Mouse (Mus musculus) forebrain, postnatal 0 days (tissue): ENCODE results near the gene Pdzd2. TPM values are rescaled to one million over a fixed set of nuclear protein-coding genes. Genes with fewer than 3 reads are reported as not detected.
A peak's percentile ranks its signal among the peaks of the same experiment; 100 is the strongest.

Source experiments
- ATAC-seq: fragments of 200-750 bp; cut with Nextera tagmentation; 2 replicates; pipeline ENCODE4 v1.8.0; 2017; ENCODE audit warnings: mild to moderate bottlenecking, moderate library complexity
- DNase-seq: peaks from one replicate; pipeline ENCODE4 v3.0.0-alpha.2; 2015
- H3K27ac ChIP-seq: fragments of 300-500 bp; sonication (generic); 2 replicates; pipeline ENCODE4 v1.5.1; 2014; ENCODE audit warnings: low read depth, mild to moderate bottlenecking, antibody characterized with exemption, low read length, moderate library complexity, mixed read lengths
- H3K27me3 ChIP-seq: fragments of 300-500 bp; sonication (generic); 2 replicates; pipeline ENCODE4 v1.6.1; 2014; ENCODE audit warnings: mild to moderate bottlenecking, low read length, mixed read lengths; ENCODE audit not compliant: insufficient read depth
- H3K36me3 ChIP-seq: fragments of 300-500 bp; sonication (generic); 2 replicates; pipeline ENCODE4 v1.6.1; 2014; ENCODE audit warnings: mild to moderate bottlenecking, moderate library complexity; ENCODE audit not compliant: insufficient read depth
- H3K4me1 ChIP-seq: fragments of 300-500 bp; sonication (generic); 2 replicates; pipeline ENCODE4 v1.6.1; 2014; ENCODE audit warnings: antibody characterized with exemption; ENCODE audit not compliant: insufficient read depth
- H3K4me2 ChIP-seq: fragments of 300-500 bp; sonication (generic); 2 replicates; pipeline ENCODE4 v1.6.1; 2014; ENCODE audit warnings: low read depth, mild to moderate bottlenecking, moderate library complexity
- H3K4me3 ChIP-seq: fragments of 300-500 bp; sonication (generic); 2 replicates; pipeline ENCODE4 v1.5.1; 2014; ENCODE audit warnings: low read depth, low read length, mixed read lengths
- H3K9ac ChIP-seq: fragments of 300-500 bp; sonication (generic); 2 replicates; pipeline ENCODE4 v1.6.1; 2014; ENCODE audit warnings: mild to moderate bottlenecking
- H3K9me3 ChIP-seq: fragments of 300-500 bp; sonication (generic); 2 replicates; pipeline ENCODE4 v1.6.1; 2016; ENCODE audit warnings: low read length
- CTCF ChIP-seq: sonication (generic); IDR thresholded peaks from 2 replicates; pipeline ENCODE4 v1.5.1; 2016; ENCODE audit warnings: antibody characterized with exemption, control low read depth, low read depth
- WGBS: fragments of 180-500 bp; shearing (Covaris S2); extraction: QIAGEN DNeasy Blood & Tissue Kit; methylation state at CpG from one replicate; pipeline ENCODE4 v1.1.7; 2014; 5-methylcytosine and 5-hydroxymethylcytosine counted together
- polyA plus RNA-seq: library from polyadenylated mRNA; unstranded; fragments of >200 nt; fragmentation: Nextera tagmentation; extraction: Ambion mirVana; gene quantifications from 2 replicates; pipeline ENCODE4 v1.2.1, GENCODE M21; 2015
- total RNA-seq: library from RNA; depleted of rRNA; stranded (reverse); fragments of >200 nt; gene quantifications from 2 replicates; pipeline ENCODE4 v1.2.3, GENCODE M21; 2014

The Pdzd2 gene
- total and polyA plus RNA-seq, 2 experiments from 2014 or later, result 9.4 to 18.9 TPM

DNA sequence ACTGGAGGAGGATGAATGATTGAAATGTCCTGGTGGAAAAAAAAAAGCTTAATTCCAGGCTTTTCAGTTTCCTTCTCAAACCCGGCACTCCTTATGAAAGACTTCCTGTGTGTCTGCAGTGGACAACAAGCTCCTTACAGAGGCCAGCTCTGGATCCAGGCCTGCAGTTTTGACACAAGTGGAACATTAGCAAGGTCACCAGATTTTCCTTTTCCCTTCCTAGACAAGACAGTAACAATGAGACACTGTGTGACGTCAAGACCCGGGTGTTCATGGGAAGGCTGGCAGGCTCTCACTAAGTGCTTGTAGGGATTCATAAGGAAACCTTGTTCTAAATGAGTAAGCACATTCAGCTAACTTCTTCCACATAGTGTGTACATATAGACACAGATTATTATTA is 248.8 kb downstream of the Pdzd2 start:
- no peak overlapping the region for H3K4me3 ChIP-seq
- H3K9ac ChIP-seq, result no peak overlapping the region
- no peak overlapping the region for H3K27ac ChIP-seq
- peak; percentile 59 for DNase-seq
- no peaks in the 10 kb centered on the region for H3K27me3 ChIP-seq
- no peak overlapping the region for H3K4me2 ChIP-seq
- H3K36me3 ChIP-seq, result no peaks in the 10 kb centered on the region
- WGBS, result 19% methylated on average over 3 of the region's 3 CpGs
- peak; percentile 84 for ATAC-seq
- H3K9me3 ChIP-seq, result no peaks in the 10 kb centered on the region
- no peak for TF ChIP-seq CTCF
- 0 out of 2 replicates have a peak, but pooled peaks cover 3% of the 10 kb centered on the region for H3K4me1 ChIP-seq

- no peak for TF ChIP-seq CTCF
- Histone ChIP-seq H3K36me3 (no peaks in the 10 kb centered on the region), H3K9ac (no peak overlapping the region), H3K27me3 (no peaks in the 10 kb centered on the region), H3K4me3 (no peak overlapping the region), H3K9me3 (no peaks in the 10 kb centered on the region), H3K4me1 (0 out of 2 replicates have a peak, but pooled peaks cover 3% of the 10 kb centered on the region), H3K27ac (no peak overlapping the region), H3K4me2 (no peak overlapping the region)
- ATAC-seq (peak; percentile 59), DNase-seq (no peak)
- 15% methylated on average over 7 of the region's 7 CpGs for WGBS
Observed at GRCm38 (mm10) chr15:12490527-12490926, 249.2 kb downstream of the Pdzd2 start.

GRCm38 (mm10) chr15:12488316-12488715 is 251.4 kb downstream of the Pdzd2 start:
- no peak overlapping the region for H3K27ac ChIP-seq
- WGBS, result 74% methylated on average over 2 of the region's 2 CpGs
- H3K9me3 ChIP-seq, result no peaks in the 10 kb centered on the region
- no peaks in the 10 kb centered on the region for H3K36me3 ChIP-seq
- 0 out of 2 replicates have a peak, but pooled peaks cover 3% of the 10 kb centered on the region for H3K4me1 ChIP-seq
- H3K27me3 ChIP-seq, result no peaks in the 10 kb centered on the region
- TF ChIP-seq CTCF, result no peak
- ATAC-seq, result no peak
- no peak overlapping the region for H3K9ac ChIP-seq
- no peak for DNase-seq
- H3K4me3 ChIP-seq, result no peak overlapping the region
- H3K4me2 ChIP-seq, result no peak overlapping the region

DNA sequence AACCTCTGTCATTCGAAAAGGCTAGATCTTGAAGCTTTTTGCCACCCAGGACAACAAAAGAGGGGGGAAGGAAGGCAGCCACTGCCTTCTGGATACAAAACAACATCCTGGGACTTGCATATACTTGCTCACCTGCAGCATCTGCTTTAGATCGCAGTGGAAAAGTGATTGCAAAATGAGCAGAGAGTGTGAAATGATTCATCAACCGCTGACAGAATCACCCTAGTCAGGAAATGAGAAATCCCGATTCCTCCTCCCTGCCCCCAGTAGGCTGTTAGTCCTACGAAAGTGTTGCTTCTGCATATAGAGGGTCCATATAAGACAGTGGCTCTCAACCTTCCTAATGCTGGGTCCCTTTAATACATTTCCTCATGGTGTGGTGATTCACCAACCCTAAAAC is 258.5 kb downstream of the Pdzd2 start:
- peaks cover 5% of the 10 kb centered on the region; the same call in 1 of the 2 replicates for H3K4me1 ChIP-seq
- no peak for ATAC-seq
- H3K4me3 ChIP-seq, result no peak overlapping the region
- no peak for DNase-seq
- TF ChIP-seq CTCF, result no peak
- no peaks in the 10 kb centered on the region for H3K36me3 ChIP-seq
- no peaks in the 10 kb centered on the region for H3K9me3 ChIP-seq
- H3K27ac ChIP-seq, result no peak overlapping the region; the same call in 1 of the 2 replicates
- H3K4me2 ChIP-seq, result no peak overlapping the region
- no peak overlapping the region for H3K9ac ChIP-seq
- 77% methylated on average over 5 of the region's 5 CpGs for WGBS
- H3K27me3 ChIP-seq, result no peaks in the 10 kb centered on the region

DNA sequence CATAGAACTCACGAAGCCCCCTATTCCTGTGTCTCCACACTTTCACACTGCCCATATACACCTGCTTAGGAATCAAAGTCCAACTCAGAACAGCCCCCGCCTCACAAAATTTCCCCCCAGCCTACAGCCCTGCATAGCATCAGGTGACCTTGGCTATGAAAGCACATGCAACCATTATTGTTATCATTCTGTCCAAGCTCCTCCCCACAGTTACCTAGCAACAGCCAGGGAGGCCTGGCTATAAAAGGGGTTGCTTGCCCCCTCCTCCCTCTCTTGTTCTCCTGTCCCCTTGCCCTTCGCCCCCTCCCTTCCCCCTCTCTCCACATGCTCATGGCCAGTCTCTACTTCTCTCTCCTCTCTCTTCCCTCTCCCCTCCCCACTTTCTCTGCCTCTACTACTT is 259.4 kb downstream of the Pdzd2 start:
- no peak for TF ChIP-seq CTCF
- Histone ChIP-seq H3K9me3 (no peaks in the 10 kb centered on the region), H3K36me3 (no peaks in the 10 kb centered on the region), H3K4me1 (peaks cover 5% of the 10 kb centered on the region; the same call in 1 of the 2 replicates), H3K4me2 (no peak overlapping the region), H3K4me3 (no peak overlapping the region), H3K27ac (no peak overlapping the region), H3K9ac (no peak overlapping the region), H3K27me3 (no peaks in the 10 kb centered on the region)
- peak; percentile 52 for ATAC-seq
- no peak for DNase-seq
- 58% methylated on average over 3 of the region's 3 CpGs for WGBS

GRCm38 (mm10) chr15:12479326-12479725 is 260.4 kb downstream of the Pdzd2 start:
- Histone ChIP-seq H3K27me3 (no peaks in the 10 kb centered on the region), H3K27ac (no peak overlapping the region), H3K4me1 (peaks cover 5% of the 10 kb centered on the region; the same call in 1 of the 2 replicates), H3K4me2 (no peak overlapping the region), H3K4me3 (no peak overlapping the region), H3K9me3 (no peaks in the 10 kb centered on the region), H3K9ac (no peak overlapping the region), H3K36me3 (no peaks in the 10 kb centered on the region)
- TF ChIP-seq CTCF, result no peak
- no peak for DNase-seq
- 70% methylated on average over 5 of the region's 5 CpGs for WGBS
- ATAC-seq, result peak; percentile 67

DNA sequence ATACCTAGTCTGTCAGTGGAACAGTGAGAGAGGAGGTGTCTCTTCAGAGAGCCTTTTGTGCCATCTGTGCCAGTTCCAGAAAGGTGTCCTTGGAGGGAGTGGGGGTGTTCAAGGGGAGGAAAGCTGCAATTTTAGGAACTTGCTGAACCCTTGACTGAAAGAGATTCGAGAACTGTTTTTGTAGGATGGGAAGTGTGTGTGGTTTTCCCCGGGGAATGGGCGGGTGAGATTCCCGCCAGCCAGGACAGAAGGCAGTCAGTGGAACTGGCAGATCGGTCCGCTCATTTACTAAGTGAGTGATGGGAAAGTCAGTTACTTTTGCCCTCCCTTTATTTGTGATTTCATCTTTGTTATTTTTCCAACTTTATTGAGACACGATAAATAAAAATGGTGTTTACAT is 266.1 kb downstream of the Pdzd2 start:
- ATAC-seq, result no peak
- Histone ChIP-seq H3K36me3 (no peaks in the 10 kb centered on the region), H3K4me2 (no peak overlapping the region), H3K27me3 (no peaks in the 10 kb centered on the region), H3K9ac (no peak overlapping the region), H3K4me1 (no peaks in the 10 kb centered on the region), H3K4me3 (no peak overlapping the region), H3K9me3 (no peaks in the 10 kb centered on the region), H3K27ac (no peak overlapping the region)
- TF ChIP-seq CTCF, result no peak
- DNase-seq, result no peak
- 76% methylated on average over 7 of the region's 7 CpGs for WGBS
